Mouse (Mus musculus) spleen, adult 18-20 months (tissue): ENCODE data around the gene Tpsab1.

Experiments
- DNase-seq, 2 experiments: peaks; one replicate each; pipeline ENCODE4 v3.0.0; 2022; ENCODE audit warnings: mixed read lengths in 2 of 2

The Tpsab1 gene

GRCm38 (mm10) chr17:25345462-25345861, at the start of gene Tpsab1:
TSS of gene Tpsab1 (minus strand) at chr17:25345562.
- no peak for DNase-seq

GRCm38 (mm10) chr17:25394526-25394925, 49.2 kb upstream of the Tpsab1 start:
- no peak for DNase-seq

GRCm38 (mm10) chr17:25374011-25374410, 28.6 kb upstream of the Tpsab1 start:
- DNase-seq = no peak

- no peak for DNase-seq
Measured at GRCm38 (mm10) chr17:25372491-25372890, 27.1 kb upstream of the Tpsab1 start.

GRCm38 (mm10) chr17:25368973-25369372, 23.6 kb upstream of the Tpsab1 start, which contains the start of gene Tpsg1:
TSS of gene Tpsg1 (plus strand) at chr17:25369273.
- DNase-seq = no peak

- DNase-seq = no peak
Measured at GRCm38 (mm10) chr17:25366005-25366404, 20.6 kb upstream of the Tpsab1 start, which contains the start of gene Tpsb2. TSS of gene Tpsb2 (plus strand) at chr17:25366305.

GRCm38 (mm10) chr17:25363726-25364125, 18.4 kb upstream of the Tpsab1 start:
- peak in 1 of 2 experiments; percentile 44 for DNase-seq

GRCm38 (mm10) chr17:25361291-25361690, 15.9 kb upstream of the Tpsab1 start:
- no peak for DNase-seq

GRCm38 (mm10) chr17:25341490-25341889, 3.9 kb downstream of the Tpsab1 start:
- no peak for DNase-seq

GRCm38 (mm10) chr17:25340003-25340402, 5.4 kb downstream of the Tpsab1 start:
- no peak for DNase-seq

- DNase-seq = no peak
Measured at GRCm38 (mm10) chr17:25338218-25338617, 7.1 kb downstream of the Tpsab1 start.

- peak in 1 of 2 experiments; percentile 39 for DNase-seq
Measured at GRCm38 (mm10) chr17:25333943-25334342, 11.4 kb downstream of the Tpsab1 start.

- no peak for DNase-seq
Measured at GRCm38 (mm10) chr17:25332321-25332720, 13.0 kb downstream of the Tpsab1 start.

GRCm38 (mm10) chr17:25322930-25323329, 22.4 kb downstream of the Tpsab1 start:
- DNase-seq = no peak

- no peak for DNase-seq
Measured at GRCm38 (mm10) chr17:25320819-25321218, 24.5 kb downstream of the Tpsab1 start.

GRCm38 (mm10) chr17:25318354-25318753, 27.0 kb downstream of the Tpsab1 start, which contains the start of gene Prss29:
TSS of gene Prss29 (plus strand) at chr17:25318654.
- DNase-seq = no peak

GRCm38 (mm10) chr17:25308346-25308745, 37.0 kb downstream of the Tpsab1 start, which contains the start of gene Prss28:
TSS of gene Prss28 (plus strand) at chr17:25308646.
- DNase-seq = no peak

- DNase-seq = no peak
Measured at GRCm38 (mm10) chr17:25298094-25298493, 47.3 kb downstream of the Tpsab1 start, which contains the start of gene Prss34. TSS of gene Prss34 (plus strand) at chr17:25298394.

- DNase-seq = no peak
Measured at GRCm38 (mm10) chr17:25294111-25294510, 51.3 kb downstream of the Tpsab1 start.

GRCm38 (mm10) chr17:25293495-25293894, 51.9 kb downstream of the Tpsab1 start:
- no peak for DNase-seq
